Mouse (Mus musculus) liver, postnatal 0 days (tissue): ENCODE measurements around the gene Dpf1.

Source experiments
- CTCF ChIP-seq: sonication (generic); IDR thresholded peaks from 2 replicates; pipeline ENCODE4 v1.5.1; 2016; ENCODE audit warnings: antibody characterized with exemption, low read depth
- EP300 ChIP-seq: IDR thresholded peaks from 2 replicates; pipeline ENCODE4 v1.6.1; 2016; ENCODE audit warnings: antibody characterized with exemption, low read depth, mild to moderate bottlenecking

DNA sequence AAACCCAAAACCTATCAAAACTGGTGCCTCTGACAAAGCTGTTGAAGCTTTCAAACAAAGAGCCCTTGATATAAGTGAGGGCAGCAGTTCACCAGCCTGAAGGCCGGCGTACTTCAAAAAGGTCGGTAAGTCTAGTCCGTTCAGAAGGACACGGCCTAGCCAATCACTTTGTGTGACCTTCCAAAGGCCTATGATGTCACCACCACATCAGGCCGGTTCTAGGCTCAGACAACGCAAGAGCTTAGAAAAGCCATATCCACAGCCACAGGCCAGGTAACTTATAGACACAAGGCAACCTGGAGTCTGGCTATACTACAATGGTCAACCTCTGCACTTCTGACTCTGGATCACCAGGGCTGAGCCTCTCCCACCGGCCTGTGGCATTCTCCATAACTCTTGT lies 23.8 kb upstream of the Dpf1 start:
- TF ChIP-seq EP300, result no peak
- no peak for TF ChIP-seq CTCF
